Comparison of ENCODE assay signal across 9 mouse cellular contexts in the genomic region with DNA sequence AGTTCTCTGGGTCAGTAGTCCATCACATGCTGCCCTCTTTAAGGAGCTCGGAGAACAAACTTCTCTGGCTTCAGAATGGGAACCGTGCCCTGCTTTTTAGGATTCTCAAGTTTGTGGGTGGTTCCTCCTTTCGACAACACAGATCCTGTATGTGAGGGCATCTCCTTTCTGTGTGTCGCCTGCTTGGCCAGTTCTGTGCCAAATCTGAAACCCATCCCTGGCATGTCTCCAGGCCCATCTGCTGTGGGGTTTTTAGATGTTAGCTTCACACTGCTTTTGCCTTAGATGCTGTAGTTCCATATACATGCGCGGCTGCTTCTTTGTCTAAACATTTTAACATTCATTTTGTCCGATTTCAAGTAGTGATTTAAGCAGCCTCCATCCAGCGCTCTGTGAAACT.
DNase-seq lines count a peak whose midpoint lies in the region; ATAC-seq lines count a peak whose summit lies in the region.
"Had no signal": no experiment of that assay in that cellular context is flagged by ENCODE, and none has a peak within 500 bp of the region (broad histone marks: within the 10 kb centered on the region; RNA-seq: fewer than 3 reads in every experiment).

No protein-coding gene starts in this region.

- H3K27me3 ChIP-seq in forebrain, embryonic 13.5 days, result no peaks in the 10 kb centered on the region
- H3K27me3 ChIP-seq in forebrain, embryonic 11.5 days (ENCODE audit: control insufficient read depth, insufficient read depth, low read length), result no peaks in the 10 kb centered on the region
- H3K27me3 ChIP-seq: neural tube, embryonic 12.5 days had no signal

- no peak for DNase-seq in forebrain, embryonic 11.5 days (ENCODE audit: low spot score)
- DNase-seq in testis, postnatal 10 days (ENCODE audit: low spot score), result peak; percentile 44
- no peak for DNase-seq in testis, postnatal 14 days (ENCODE audit: low spot score)
- peak; percentile 71 to 83 for DNase-seq in layer of hippocampus, postnatal 14 days (ENCODE audit: low spot score in 2 of 2)
- DNase-seq in telencephalon, adult 2 months (ENCODE audit: low read depth, low spot score), result peak; percentile 78
- DNase-seq in embryo, embryonic 10.5 days (ENCODE audit: low spot score), result no peak
- no peak for DNase-seq in urinary bladder, postnatal 14 days (ENCODE audit: low spot score)

- H3K36me3 ChIP-seq in forebrain, embryonic 13.5 days (ENCODE audit: poor library complexity, severe bottlenecking), result no peaks in the 10 kb centered on the region
- H3K36me3 ChIP-seq in forebrain, embryonic 11.5 days (ENCODE audit: control insufficient read depth, insufficient read depth, low read length), result no peaks in the 10 kb centered on the region
- H3K36me3 ChIP-seq: neural tube, embryonic 12.5 days had no signal

- no peaks in the 10 kb centered on the region for H3K9me3 ChIP-seq in forebrain, embryonic 13.5 days (replicated peaks)
- no peaks in the 10 kb centered on the region for H3K9me3 ChIP-seq in forebrain, embryonic 11.5 days (ENCODE audit: control insufficient read depth, low read length)
- H3K9me3 ChIP-seq: neural tube, embryonic 12.5 days had no signal

- peak overlapping the region; percentile 52 for H3K27ac ChIP-seq in forebrain, embryonic 13.5 days
- no peak overlapping the region for H3K27ac ChIP-seq in forebrain, embryonic 11.5 days (ENCODE audit: low read depth, low read length)
- H3K27ac ChIP-seq: neural tube, embryonic 12.5 days had no signal

- H3K4me3 ChIP-seq in forebrain, embryonic 13.5 days, result no peak overlapping the region
- no peak overlapping the region for H3K4me3 ChIP-seq in forebrain, embryonic 11.5 days (ENCODE audit: low read depth, low read length)
- H3K4me3 ChIP-seq: neural tube, embryonic 12.5 days had no signal

- whole genome bisulfite sequencing in forebrain, embryonic 13.5 days, result 39% methylated on average over 8 of the region's 8 CpGs
- 87% methylated on average over 8 of the region's 8 CpGs for WGBS in forebrain, embryonic 11.5 days

- peak; percentile 60 for ATAC-seq in forebrain, embryonic 13.5 days
- no peak for ATAC-seq in forebrain, embryonic 11.5 days (replicated peaks; ENCODE audit: low FRiP score)

- peak overlapping the region; percentile 23; the same call in 1 of the 2 replicates for H3K4me2 ChIP-seq in forebrain, embryonic 13.5 days
- no peak overlapping the region for H3K4me2 ChIP-seq in forebrain, embryonic 11.5 days (ENCODE audit: low read depth, low read length, severe bottlenecking)
- H3K4me2 ChIP-seq: neural tube, embryonic 12.5 days had no signal

- no peak overlapping the region for H3K9ac ChIP-seq in forebrain, embryonic 13.5 days
- H3K9ac ChIP-seq in forebrain, embryonic 11.5 days (ENCODE audit: low read length), result no peak overlapping the region
- H3K9ac ChIP-seq: neural tube, embryonic 12.5 days had no signal

- H3K4me1 ChIP-seq in forebrain, embryonic 13.5 days, result peaks cover 26% of the 10 kb centered on the region
- no peaks in the 10 kb centered on the region for H3K4me1 ChIP-seq in forebrain, embryonic 11.5 days (replicated peaks; ENCODE audit: control insufficient read depth, insufficient read depth, low read length)
- H3K4me1 ChIP-seq: neural tube, embryonic 12.5 days had no signal

Comparison
In these comparisons a context has a peak if more than half of its experiments do, and no peak if none do; other contexts are left out.
1. DNase-seq: peak in testis, postnatal 10 days (single experiment), layer of hippocampus, postnatal 14 days (2 of 2) and telencephalon, adult 2 months (single experiment); none in forebrain, embryonic 11.5 days (single experiment), testis, postnatal 14 days (single experiment), embryo, embryonic 10.5 days (single experiment) and urinary bladder, postnatal 14 days (single experiment).